Mouse (Mus musculus): ENCODE measurements around the gene Lrp8.
A peak's percentile ranks its signal among the peaks of the same experiment; 100 is the strongest.

The Lrp8 gene

GRCm38 (mm10) chr4:107802185-107802449, at the start of gene Lrp8:
TSS of gene Lrp8 (plus strand) at chr4:107802261.
- DNase-seq = no peak

GRCm38 (mm10) chr4:107756222-107756621, 45.8 kb upstream of the Lrp8 start:
- DNase-seq = no peak

- no peak for DNase-seq
Observed at GRCm38 (mm10) chr4:107757487-107758470, 44.3 kb upstream of the Lrp8 start.

- DNase-seq = no peak
Observed at GRCm38 (mm10) chr4:107758938-107759337, 43.1 kb upstream of the Lrp8 start.

GRCm38 (mm10) chr4:107763001-107763400, 39.1 kb upstream of the Lrp8 start:
- DNase-seq = no peak

GRCm38 (mm10) chr4:107763598-107763997, 38.5 kb upstream of the Lrp8 start:
- no peak for DNase-seq

- DNase-seq = no peak
Observed at GRCm38 (mm10) chr4:107765196-107765813, 36.8 kb upstream of the Lrp8 start.

GRCm38 (mm10) chr4:107766182-107766581, 35.9 kb upstream of the Lrp8 start:
- no peak for DNase-seq

GRCm38 (mm10) chr4:107772122-107772825, 29.8 kb upstream of the Lrp8 start:
- no peak for DNase-seq

GRCm38 (mm10) chr4:107774868-107775267, 27.2 kb upstream of the Lrp8 start:
- no peak for DNase-seq

GRCm38 (mm10) chr4:107775672-107776071, 26.4 kb upstream of the Lrp8 start:
- DNase-seq = no peak

- DNase-seq = peak; percentile 3
Observed at GRCm38 (mm10) chr4:107776990-107777673, 24.9 kb upstream of the Lrp8 start.

GRCm38 (mm10) chr4:107783541-107783940, 18.5 kb upstream of the Lrp8 start:
- DNase-seq = no peak

- DNase-seq = no peak
Observed at GRCm38 (mm10) chr4:107788841-107789240, 13.2 kb upstream of the Lrp8 start.

GRCm38 (mm10) chr4:107800801-107801200, 1.3 kb upstream of the Lrp8 start:
- DNase-seq = no peak

- DNase-seq = peak; percentile 68
Observed at GRCm38 (mm10) chr4:107801366-107802184, 486 bp upstream of the Lrp8 start.

- DNase-seq = no peak
Observed at GRCm38 (mm10) chr4:107802450-107803331, 630 bp downstream of the Lrp8 start.

- DNase-seq = peak; percentile 66
Observed at GRCm38 (mm10) chr4:107803351-107804106, 1.5 kb downstream of the Lrp8 start.

- no peak for DNase-seq
Observed at GRCm38 (mm10) chr4:107805491-107805890, 3.4 kb downstream of the Lrp8 start.

GRCm38 (mm10) chr4:107807796-107808195, 5.7 kb downstream of the Lrp8 start:
- no peak for DNase-seq
